Mouse (Mus musculus) limb, embryonic 12.5 days (tissue): ENCODE measurements around the gene Batf3. TPM values are rescaled to one million over a fixed set of nuclear protein-coding genes. Genes with fewer than 3 reads are reported as not detected.
A peak's percentile ranks its signal among the peaks of the same experiment; 100 is the strongest.

ENCODE experiments used
- ATAC-seq: fragments of 200-750 bp; cut with Nextera tagmentation; 2 replicates; pipeline ENCODE4 v1.8.0; 2017; ENCODE audit warnings: low read depth, moderate TSS enrichment; ENCODE audit not compliant: insufficient number of reproducible peaks, insufficient read depth, low FRiP score, low TSS enrichment
- H3K27ac ChIP-seq: fragments of 300-500 bp; sonication (generic); 2 replicates; pipeline ENCODE4 v1.5.1; 2016; ENCODE audit warnings: mild to moderate bottlenecking, moderate library complexity
- H3K27me3 ChIP-seq: fragments of 300-500 bp; sonication (generic); 2 replicates; pipeline ENCODE4 v1.6.1; 2016; ENCODE audit warnings: mild to moderate bottlenecking, moderate library complexity
- H3K36me3 ChIP-seq: fragments of 300-500 bp; sonication (generic); 2 replicates; pipeline ENCODE4 v1.6.1; 2016; ENCODE audit warnings: mild to moderate bottlenecking, moderate library complexity
- H3K4me1 ChIP-seq: fragments of 300-500 bp; sonication (generic); replicated peaks from 2 replicates; pipeline ENCODE4 v1.6.1; 2016
- H3K4me2 ChIP-seq: fragments of 300-500 bp; sonication (generic); 2 replicates; pipeline ENCODE4 v1.6.1; 2016; ENCODE audit warnings: mild to moderate bottlenecking, moderate library complexity
- H3K4me3 ChIP-seq: fragments of 300-500 bp; sonication (generic); replicated peaks from 2 replicates; pipeline ENCODE4 v1.5.1; 2016; ENCODE audit warnings: mild to moderate bottlenecking
- H3K9ac ChIP-seq: fragments of 300-500 bp; sonication (generic); replicated peaks from 2 replicates; pipeline ENCODE4 v1.6.1; 2016; ENCODE audit warnings: mild to moderate bottlenecking, moderate library complexity
- H3K9me3 ChIP-seq: fragments of 300-500 bp; sonication (generic); 2 replicates; pipeline ENCODE4 v1.6.1; 2016; ENCODE audit warnings: mild to moderate bottlenecking, moderate library complexity
- WGBS: fragments of 180-500 bp; shearing (Covaris S2); methylation state at CpG from one replicate; pipeline ENCODE4 v1.1.7; 2016; 5-methylcytosine and 5-hydroxymethylcytosine counted together
- polyA plus RNA-seq: library from polyadenylated mRNA; unstranded; fragments of >200 nt; fragmentation: Nextera tagmentation; extraction: Ambion mirVana; gene quantifications from 2 replicates; pipeline ENCODE4 v1.2.1, GENCODE M21; 2016

Gene Batf3
- polyA plus RNA-seq, 1 experiment from 2014 or later, result 11.0 TPM

DNA sequence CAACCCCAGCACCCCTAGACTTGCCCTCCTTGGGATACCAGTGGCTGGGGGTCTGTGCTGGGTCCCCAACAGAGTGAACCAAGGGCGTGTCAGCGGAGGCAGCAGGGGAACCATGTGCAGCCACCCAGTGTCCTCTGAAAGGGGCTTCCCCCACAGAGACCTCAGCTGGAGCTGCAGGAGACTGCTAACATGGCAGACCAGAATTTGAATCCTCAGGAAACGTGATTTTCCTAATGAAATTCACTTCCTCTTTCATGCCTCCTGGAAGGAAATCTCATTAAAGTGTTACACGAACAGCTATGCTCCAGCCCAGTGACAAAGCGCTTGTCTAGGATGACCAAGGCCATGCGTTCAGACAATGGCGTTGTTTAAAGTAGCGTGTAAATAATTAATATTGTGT, 10.7 kb upstream of the Batf3 start:
- WGBS, result 86% methylated on average over 8 of the region's 8 CpGs
- Histone ChIP-seq H3K4me3 (no peak overlapping the region), H3K27me3 (no peaks in the 10 kb centered on the region), H3K4me2 (no peak overlapping the region), H3K9me3 (no peaks in the 10 kb centered on the region), H3K36me3 (peaks cover 39% of the 10 kb centered on the region), H3K4me1 (no peaks in the 10 kb centered on the region), H3K27ac (no peak overlapping the region), H3K9ac (no peak overlapping the region)
- ATAC-seq, result no peak

GRCm38 (mm10) chr1:191087955-191088354, 9.7 kb upstream of the Batf3 start:
- H3K4me3 ChIP-seq, result no peak overlapping the region
- ATAC-seq, result no peak
- H3K4me1 ChIP-seq, result no peaks in the 10 kb centered on the region
- no peaks in the 10 kb centered on the region for H3K27me3 ChIP-seq
- no peak overlapping the region for H3K27ac ChIP-seq
- no peak overlapping the region for H3K4me2 ChIP-seq
- H3K9ac ChIP-seq, result no peak overlapping the region
- 80% methylated on average over 5 of the region's 5 CpGs for WGBS
- peaks cover 30% of the 10 kb centered on the region for H3K36me3 ChIP-seq
- H3K9me3 ChIP-seq, result no peaks in the 10 kb centered on the region

DNA sequence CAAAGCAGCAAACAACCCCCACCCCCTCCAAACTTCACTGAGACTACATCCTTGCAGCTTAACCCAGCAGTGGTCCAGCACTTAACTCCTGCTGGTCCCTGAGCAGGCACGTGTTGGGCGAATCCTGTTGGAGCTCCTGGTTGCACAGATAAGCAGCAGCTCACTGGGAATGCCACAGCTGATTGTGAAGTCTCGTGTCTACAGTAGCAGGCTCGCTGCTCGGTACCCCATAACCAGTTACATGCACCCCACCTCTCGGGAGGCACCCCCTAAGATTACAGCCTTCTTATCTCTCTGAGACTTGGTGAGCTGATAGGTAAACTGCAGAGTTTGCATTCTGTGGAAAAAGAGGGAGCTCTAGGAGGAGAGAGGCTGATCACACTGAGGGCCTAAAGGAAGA, 8.3 kb upstream of the Batf3 start:
- H3K9me3 ChIP-seq, result no peaks in the 10 kb centered on the region
- H3K9ac ChIP-seq, result no peak overlapping the region
- 79% methylated on average over 6 of the region's 6 CpGs for whole genome bisulfite sequencing
- ATAC-seq, result no peak
- peaks cover 16% of the 10 kb centered on the region for H3K36me3 ChIP-seq
- no peak overlapping the region for H3K4me3 ChIP-seq
- no peaks in the 10 kb centered on the region for H3K4me1 ChIP-seq
- no peak overlapping the region for H3K27ac ChIP-seq
- no peak overlapping the region for H3K4me2 ChIP-seq
- H3K27me3 ChIP-seq, result no peaks in the 10 kb centered on the region

DNA sequence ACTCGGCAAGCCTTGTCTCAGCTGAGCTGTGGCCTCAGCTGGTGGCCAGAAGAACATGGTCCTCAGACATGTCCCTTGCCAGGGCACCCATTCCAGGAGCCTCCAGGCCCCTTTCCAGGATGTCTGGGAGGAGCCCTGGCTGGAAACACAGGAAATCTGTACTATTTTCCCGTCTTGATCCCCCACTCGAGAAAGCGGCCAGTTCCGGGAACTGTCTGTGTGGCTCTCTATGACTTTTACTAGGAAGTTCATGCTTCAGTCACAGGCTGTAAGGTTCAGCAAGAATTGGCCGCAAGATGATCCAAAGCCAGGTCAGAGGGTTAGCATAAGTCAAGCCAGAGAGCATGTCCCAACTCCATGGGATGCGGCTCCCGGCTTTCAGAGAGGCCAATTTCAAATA, 5.6 kb upstream of the Batf3 start:
- no peak overlapping the region for H3K27ac ChIP-seq
- peaks cover 3% of the 10 kb centered on the region for H3K4me1 ChIP-seq
- peaks cover 3% of the 10 kb centered on the region for H3K27me3 ChIP-seq
- H3K9me3 ChIP-seq, result no peaks in the 10 kb centered on the region
- H3K36me3 ChIP-seq, result no peaks in the 10 kb centered on the region
- no peak overlapping the region for H3K9ac ChIP-seq
- no peak overlapping the region for H3K4me2 ChIP-seq
- 81% methylated on average over 8 of the region's 8 CpGs for WGBS
- no peak for ATAC-seq
- no peak overlapping the region for H3K4me3 ChIP-seq

DNA sequence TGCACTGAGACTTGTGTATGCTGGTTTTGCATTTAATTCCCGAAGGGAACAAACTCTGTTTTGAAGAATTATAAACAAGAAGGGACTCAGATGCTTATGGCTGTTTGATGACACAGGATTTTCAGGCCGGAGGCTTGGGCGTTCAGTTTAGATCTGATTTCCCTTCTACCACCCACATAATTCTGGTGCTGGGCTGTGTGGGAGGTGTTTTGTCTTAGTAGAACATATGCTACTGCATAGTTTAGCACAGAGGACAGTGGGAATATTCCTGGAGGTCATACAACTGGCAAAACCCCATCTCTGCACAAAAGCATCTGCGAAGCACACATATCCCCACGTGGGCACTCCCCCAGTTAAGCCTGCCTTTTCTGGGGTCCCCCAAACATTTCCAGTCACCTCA, 4.1 kb upstream of the Batf3 start:
- Histone ChIP-seq H3K9me3 (no peaks in the 10 kb centered on the region), H3K27me3 (peaks cover 12% of the 10 kb centered on the region), H3K4me1 (peaks cover 15% of the 10 kb centered on the region), H3K9ac (no peak overlapping the region), H3K4me3 (no peak overlapping the region), H3K36me3 (no peaks in the 10 kb centered on the region), H3K4me2 (no peak overlapping the region), H3K27ac (no peak overlapping the region)
- 79% methylated on average over 5 of the region's 5 CpGs for WGBS
- no peak for ATAC-seq

- no peak overlapping the region for H3K9ac ChIP-seq
- H3K4me3 ChIP-seq, result no peak overlapping the region
- H3K36me3 ChIP-seq, result no peaks in the 10 kb centered on the region
- ATAC-seq, result no peak
- H3K4me2 ChIP-seq, result no peak overlapping the region
- peaks cover 22% of the 10 kb centered on the region for H3K4me1 ChIP-seq
- no peaks in the 10 kb centered on the region for H3K9me3 ChIP-seq
- H3K27me3 ChIP-seq, result peaks cover 24% of the 10 kb centered on the region
- WGBS, result 70% methylated on average over 9 of the region's 9 CpGs
- H3K27ac ChIP-seq, result no peak overlapping the region
Measured at GRCm38 (mm10) chr1:191095019-191095418, 2.6 kb upstream of the Batf3 start.

DNA sequence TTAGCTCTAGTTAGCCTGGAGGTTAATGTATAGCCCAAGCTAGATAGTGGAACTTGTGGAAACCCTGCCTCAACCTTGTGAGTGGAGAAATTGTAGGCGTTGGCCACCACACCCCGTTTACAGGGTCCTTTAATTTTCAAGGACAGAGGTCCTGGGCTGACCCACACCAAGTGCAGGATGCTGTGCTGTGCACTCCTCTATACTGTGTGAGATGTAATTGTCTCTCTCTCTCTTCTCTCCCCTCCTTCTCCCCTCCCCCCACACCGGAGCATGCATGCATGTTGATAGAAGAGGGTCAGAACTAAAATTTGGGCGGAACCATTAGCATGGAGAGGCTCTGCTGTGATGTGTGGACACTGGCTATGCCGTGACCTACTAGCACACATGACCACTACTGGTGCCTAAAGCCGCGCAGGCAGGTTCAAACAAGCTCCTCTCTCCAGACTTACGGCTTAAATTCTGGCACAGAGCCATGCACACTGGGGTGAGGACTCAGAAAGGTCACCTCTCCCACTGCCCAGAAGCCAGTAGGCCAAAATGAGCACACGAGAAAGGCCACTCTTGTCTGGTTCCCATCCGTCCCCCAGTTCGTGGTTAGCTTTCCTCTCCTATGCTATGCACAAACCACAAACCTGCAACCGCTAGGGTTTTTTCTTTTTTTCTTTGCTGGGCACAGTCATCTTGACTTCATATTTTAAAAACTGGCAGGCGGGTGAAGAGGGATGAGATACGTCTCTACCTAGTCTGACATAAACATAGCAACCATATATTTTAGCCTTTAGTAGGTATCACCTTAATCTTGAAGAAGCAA, 571 bp upstream of the Batf3 start:
- ATAC-seq, result no peak
- WGBS, result 55% methylated on average over 14 of the region's 14 CpGs
- H3K9ac ChIP-seq, result no peak overlapping the region; the same call in 1 of the 2 replicates

GRCm38 (mm10) chr1:191099114-191099513, 1.5 kb downstream of the Batf3 start:
- Histone ChIP-seq H3K9ac (no peak overlapping the region), H3K4me2 (peak overlapping the region; percentile 97), H3K27me3 (peaks cover 27% of the 10 kb centered on the region), H3K36me3 (no peaks in the 10 kb centered on the region), H3K4me3 (peak overlapping the region; percentile 62), H3K4me1 (peaks cover 22% of the 10 kb centered on the region), H3K9me3 (0 out of 2 replicates have a peak, but pooled peaks cover 4% of the 10 kb centered on the region), H3K27ac (no peak overlapping the region)
- 38% methylated on average over 5 of the region's 5 CpGs for WGBS
- no peak for ATAC-seq

More for the DNA sequence above, 571 bp upstream of the Batf3 start:
- Histone ChIP-seq H3K27ac (no peak overlapping the region), H3K4me3 (peak overlapping the region; percentile 62), H3K27me3 (peaks cover 27% of the 10 kb centered on the region), H3K4me1 (peaks cover 22% of the 10 kb centered on the region), H3K36me3 (no peaks in the 10 kb centered on the region), H3K4me2 (peak overlapping the region; percentile 97), H3K9me3 (0 out of 2 replicates have a peak, but pooled peaks cover 4% of the 10 kb centered on the region)

- 71% methylated on average over 5 of the region's 5 CpGs for WGBS
- Histone ChIP-seq H3K9me3 (0 out of 2 replicates have a peak, but pooled peaks cover 4% of the 10 kb centered on the region), H3K27me3 (peaks cover 27% of the 10 kb centered on the region), H3K27ac (no peak overlapping the region), H3K4me1 (peaks cover 22% of the 10 kb centered on the region), H3K4me3 (no peak overlapping the region), H3K36me3 (no peaks in the 10 kb centered on the region), H3K9ac (no peak overlapping the region), H3K4me2 (0 out of 2 replicates have a peak overlapping the region, but pooled peaks have one; percentile 97)
- no peak for ATAC-seq
Measured at GRCm38 (mm10) chr1:191099772-191100291, 2.2 kb downstream of the Batf3 start.

GRCm38 (mm10) chr1:191102730-191103370, 5.2 kb downstream of the Batf3 start:
- Histone ChIP-seq H3K4me3 (no peak overlapping the region), H3K36me3 (no peaks in the 10 kb centered on the region), H3K4me2 (no peak overlapping the region), H3K9me3 (0 out of 2 replicates have a peak, but pooled peaks cover 4% of the 10 kb centered on the region), H3K4me1 (peaks cover 11% of the 10 kb centered on the region), H3K9ac (no peak overlapping the region), H3K27me3 (peaks cover 21% of the 10 kb centered on the region), H3K27ac (no peak overlapping the region)
- no peak for ATAC-seq
- 75% methylated on average over 15 of the region's 15 CpGs for WGBS

DNA sequence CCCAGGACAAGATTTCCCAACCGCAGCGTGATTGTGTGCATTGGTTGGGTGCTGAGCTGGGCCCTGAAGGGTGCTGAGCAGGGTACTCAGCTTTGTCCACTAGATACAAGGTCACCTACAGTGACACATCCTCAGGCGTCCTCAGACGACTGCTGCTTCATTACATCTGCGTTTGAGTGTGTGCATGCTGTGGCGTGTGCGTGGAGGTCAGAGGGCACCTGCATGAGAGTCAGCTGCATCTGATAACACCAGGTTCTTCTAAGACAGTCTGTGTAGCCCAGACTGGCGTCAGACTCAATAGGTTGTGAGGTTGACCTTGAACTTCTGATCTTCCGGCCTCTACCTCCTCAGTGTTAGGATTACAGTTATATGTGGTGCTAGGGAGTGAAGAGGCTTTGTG, 7.6 kb downstream of the Batf3 start:
- H3K9me3 ChIP-seq, result 0 out of 2 replicates have a peak, but pooled peaks cover 4% of the 10 kb centered on the region
- peaks cover 1% of the 10 kb centered on the region; the same call in 1 of the 2 replicates for H3K27me3 ChIP-seq
- H3K27ac ChIP-seq, result no peak overlapping the region
- WGBS, result 82% methylated on average over 9 of the region's 9 CpGs
- H3K9ac ChIP-seq, result no peak overlapping the region
- H3K4me1 ChIP-seq, result no peaks in the 10 kb centered on the region
- H3K36me3 ChIP-seq, result no peaks in the 10 kb centered on the region
- no peak for ATAC-seq
- H3K4me3 ChIP-seq, result no peak overlapping the region
- H3K4me2 ChIP-seq, result no peak overlapping the region
